Mouse (Mus musculus): Measurements from ENCODE around the gene Osbpl11.
"Not testable (repeated sequence)": the region's sequence is repeated elsewhere in the genome, so short reads cannot be mapped to it uniquely, and the experiment has no call there.

The Osbpl11 gene

GRCm38 (mm10) chr16:33184901-33185260 lies at the start of gene Osbpl11:
Gene Osbpl11 (plus strand): TSS chr16:33185071.
- peak; percentile 97 to 98 for DNase-seq (ENCODE audit: low spot score in 2 of 2)

GRCm38 (mm10) chr16:33135167-33135566 lies 49.7 kb upstream of the Osbpl11 start:
- DNase-seq (ENCODE audit: low spot score in 2 of 2), result no peak

- DNase-seq (ENCODE audit: low spot score in 2 of 2), result not testable (repeated sequence)
Measured at GRCm38 (mm10) chr16:33139061-33139460, 45.8 kb upstream of the Osbpl11 start.

- no peak for DNase-seq (ENCODE audit: low spot score in 2 of 2)
Measured at GRCm38 (mm10) chr16:33141758-33142280, 43.1 kb upstream of the Osbpl11 start.

- no peak for DNase-seq (ENCODE audit: low spot score in 2 of 2)
Measured at GRCm38 (mm10) chr16:33143452-33143851, 41.4 kb upstream of the Osbpl11 start.

- DNase-seq (ENCODE audit: low spot score in 2 of 2), result no peak
Measured at GRCm38 (mm10) chr16:33146185-33146584, 38.7 kb upstream of the Osbpl11 start.

- no peak for DNase-seq (ENCODE audit: low spot score in 2 of 2)
Measured at GRCm38 (mm10) chr16:33148135-33148534, 36.7 kb upstream of the Osbpl11 start.

GRCm38 (mm10) chr16:33150875-33151274 lies 34.0 kb upstream of the Osbpl11 start:
- DNase-seq (ENCODE audit: low spot score in 2 of 2), result not testable (repeated sequence)

GRCm38 (mm10) chr16:33151558-33151957 lies 33.3 kb upstream of the Osbpl11 start:
- no peak for DNase-seq (ENCODE audit: low spot score in 2 of 2)

- DNase-seq (ENCODE audit: low spot score in 2 of 2), result peak in 1 of 2 experiments; percentile 28
Measured at GRCm38 (mm10) chr16:33154992-33155391, 29.9 kb upstream of the Osbpl11 start.

- no peak for DNase-seq (ENCODE audit: low spot score in 2 of 2)
Measured at GRCm38 (mm10) chr16:33158006-33158405, 26.9 kb upstream of the Osbpl11 start.

GRCm38 (mm10) chr16:33158590-33159071 lies 26.2 kb upstream of the Osbpl11 start:
- DNase-seq (ENCODE audit: low spot score in 2 of 2), result no peak

GRCm38 (mm10) chr16:33159363-33159762 lies 25.5 kb upstream of the Osbpl11 start:
- DNase-seq (ENCODE audit: low spot score in 2 of 2), result no peak

GRCm38 (mm10) chr16:33163330-33164090 lies 21.4 kb upstream of the Osbpl11 start:
- DNase-seq (ENCODE audit: low spot score in 2 of 2), result peak in 1 of 2 experiments; percentile 25

- DNase-seq (ENCODE audit: low spot score in 2 of 2), result peak in 1 of 2 experiments; percentile 9
Measured at GRCm38 (mm10) chr16:33166284-33166683, 18.6 kb upstream of the Osbpl11 start.

GRCm38 (mm10) chr16:33167537-33167936 lies 17.3 kb upstream of the Osbpl11 start:
- no peak for DNase-seq (ENCODE audit: low spot score in 2 of 2)

GRCm38 (mm10) chr16:33169471-33170034 lies 15.3 kb upstream of the Osbpl11 start:
- no peak for DNase-seq (ENCODE audit: low spot score in 2 of 2)

GRCm38 (mm10) chr16:33170716-33171587 lies 13.9 kb upstream of the Osbpl11 start:
- no peak for DNase-seq (ENCODE audit: low spot score in 2 of 2)

- no peak for DNase-seq (ENCODE audit: low spot score in 2 of 2)
Measured at GRCm38 (mm10) chr16:33171800-33172199, 13.1 kb upstream of the Osbpl11 start.

GRCm38 (mm10) chr16:33173151-33173550 lies 11.7 kb upstream of the Osbpl11 start:
- DNase-seq (ENCODE audit: low spot score in 2 of 2), result no peak

GRCm38 (mm10) chr16:33174695-33175094 lies 10.2 kb upstream of the Osbpl11 start:
- DNase-seq (ENCODE audit: low spot score in 2 of 2), result no peak

GRCm38 (mm10) chr16:33176831-33177230 lies 8.0 kb upstream of the Osbpl11 start:
- DNase-seq (ENCODE audit: low spot score in 2 of 2), result not testable (repeated sequence)

All from urinary bladder, postnatal 36 days (tissue).